Mouse (Mus musculus) midbrain, embryonic 15.5 days (tissue): ENCODE measurements around the gene Atp2a2. TPM values are rescaled to one million over a fixed set of nuclear protein-coding genes. Genes with fewer than 3 reads are reported as not detected.
"Not testable (repeated sequence)": the region's sequence is repeated elsewhere in the genome, so short reads cannot be mapped to it uniquely, and the experiment has no call there.

Experiments
- ATAC-seq: fragments of 200-750 bp; cut with Nextera tagmentation; replicated peaks from 2 replicates; pipeline ENCODE4 v1.8.0; 2017; ENCODE audit warnings: moderate TSS enrichment
- H3K27ac ChIP-seq: fragments of 300-500 bp; sonication (generic); 2 replicates; pipeline ENCODE4 v1.5.1; 2015; ENCODE audit warnings: mild to moderate bottlenecking, inconsistent platforms
- H3K27me3 ChIP-seq: fragments of 300-500 bp; sonication (generic); replicated peaks from 2 replicates; pipeline ENCODE4 v1.6.1; 2015; ENCODE audit warnings: inconsistent platforms
- H3K36me3 ChIP-seq: fragments of 300-500 bp; sonication (generic); replicated peaks from 2 replicates; pipeline ENCODE4 v1.6.1; 2015; ENCODE audit warnings: inconsistent platforms
- H3K4me1 ChIP-seq: fragments of 300-500 bp; sonication (generic); 2 replicates; pipeline ENCODE4 v1.6.1; 2015; ENCODE audit warnings: inconsistent platforms
- H3K4me2 ChIP-seq: fragments of 300-500 bp; sonication (generic); 2 replicates; pipeline ENCODE4 v1.6.1; 2015; ENCODE audit warnings: inconsistent platforms, mild to moderate bottlenecking, moderate library complexity
- H3K4me3 ChIP-seq: fragments of 300-500 bp; sonication (generic); 2 replicates; pipeline ENCODE4 v1.5.1; 2015; ENCODE audit warnings: mild to moderate bottlenecking, inconsistent platforms
- H3K9ac ChIP-seq: fragments of 300-500 bp; sonication (generic); 2 replicates; pipeline ENCODE4 v1.6.1; 2015; ENCODE audit warnings: mild to moderate bottlenecking, inconsistent platforms
- H3K9me3 ChIP-seq: fragments of 300-500 bp; sonication (generic); 2 replicates; pipeline ENCODE4 v1.6.1; 2016; ENCODE audit warnings: inconsistent platforms
- WGBS: fragments of 180-500 bp; shearing (Covaris S2); methylation state at CpG from one replicate; pipeline ENCODE4 v1.1.7; 2015; ENCODE audit warnings: mixed read lengths; 5-methylcytosine and 5-hydroxymethylcytosine counted together
- polyA plus RNA-seq: library from polyadenylated mRNA; unstranded; fragments of >200 nt; fragmentation: Nextera tagmentation; extraction: Ambion mirVana; gene quantifications from 2 replicates; pipeline ENCODE4 v1.2.1, GENCODE M21; 2015

Gene Atp2a2
- polyA plus RNA-seq, 1 experiment from 2014 or later: 46.3 TPM

GRCm38 (mm10) chr5:122434541-122434940 lies 67.5 kb downstream of the Atp2a2 start:
- H3K27me3 ChIP-seq: no peaks in the 10 kb centered on the region
- no peak overlapping the region for H3K4me2 ChIP-seq
- H3K9ac ChIP-seq: no peak overlapping the region
- H3K4me1 ChIP-seq: no peaks in the 10 kb centered on the region
- H3K27ac ChIP-seq: no peak overlapping the region
- no peaks in the 10 kb centered on the region for H3K9me3 ChIP-seq
- ATAC-seq: no peak
- 82% methylated on average over 4 of the region's 4 CpGs for WGBS
- no peak overlapping the region for H3K4me3 ChIP-seq
- peaks cover 73% of the 10 kb centered on the region for H3K36me3 ChIP-seq

DNA sequence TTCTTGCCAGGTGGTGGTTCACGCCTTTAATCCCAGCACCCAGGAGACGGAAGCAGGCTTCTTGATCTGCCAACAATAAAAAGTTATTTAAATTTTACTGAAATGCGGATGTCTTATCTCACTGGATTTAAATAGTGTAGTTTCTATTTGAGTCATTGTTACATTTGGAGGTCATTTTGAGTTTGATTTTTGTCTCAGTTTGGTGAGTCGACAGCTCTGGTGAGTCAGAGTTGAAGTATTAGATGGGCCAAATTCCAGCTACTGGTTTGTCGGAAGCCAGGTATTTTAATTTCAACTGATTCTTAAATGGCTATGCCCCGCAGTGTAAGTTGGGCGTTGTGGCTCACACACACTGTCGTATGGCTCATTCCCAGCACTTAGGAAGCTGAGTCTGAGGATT lies 70.8 kb downstream of the Atp2a2 start:
- no peak overlapping the region for H3K27ac ChIP-seq
- no peak overlapping the region for H3K9ac ChIP-seq
- no peak overlapping the region for H3K4me3 ChIP-seq
- no peaks in the 10 kb centered on the region for H3K4me1 ChIP-seq
- 95% methylated on average over 8 of the region's 8 CpGs for WGBS
- H3K27me3 ChIP-seq: no peaks in the 10 kb centered on the region
- H3K36me3 ChIP-seq: peaks cover 55% of the 10 kb centered on the region
- no peak overlapping the region for H3K4me2 ChIP-seq
- ATAC-seq: no peak
- no peaks in the 10 kb centered on the region for H3K9me3 ChIP-seq

DNA sequence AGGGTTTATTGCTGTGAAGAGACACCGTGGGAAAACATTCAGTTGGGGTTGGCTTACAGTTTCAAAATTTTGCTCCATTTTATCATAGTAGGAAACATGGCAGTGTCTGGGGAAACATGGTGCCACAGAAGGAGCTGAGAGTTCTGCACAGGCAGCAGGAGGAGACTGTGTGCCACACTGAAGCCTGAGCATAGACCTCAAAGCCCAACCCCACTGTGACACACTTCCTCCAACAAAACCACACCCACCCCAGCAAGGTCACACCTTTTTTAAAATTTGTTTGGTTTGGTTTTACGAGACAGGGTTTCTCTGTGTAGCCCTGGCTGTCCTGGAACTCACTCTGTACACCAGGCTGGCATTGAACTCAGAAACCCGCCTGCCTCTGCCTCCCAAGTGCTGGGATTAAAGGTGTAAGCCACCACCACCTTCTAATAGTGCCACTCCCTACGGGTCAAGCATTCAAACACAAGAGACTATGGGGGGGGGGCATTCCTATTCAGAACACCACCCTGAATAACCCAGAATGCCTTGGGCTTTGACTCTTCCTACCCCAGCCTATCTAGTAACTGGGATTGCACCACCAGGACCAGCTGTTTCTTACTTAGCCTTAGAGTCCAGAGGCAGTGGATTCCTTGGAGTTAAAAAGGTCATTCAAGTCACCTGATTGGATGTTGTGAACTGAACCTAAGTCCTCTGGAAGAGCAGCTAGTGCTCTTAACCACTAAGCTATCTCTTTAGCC lies 71.8 kb downstream of the Atp2a2 start:
- ATAC-seq: no peak
- no peaks in the 10 kb centered on the region for H3K4me1 ChIP-seq
- no peak overlapping the region for H3K9ac ChIP-seq
- no peak overlapping the region for H3K27ac ChIP-seq
- no peaks in the 10 kb centered on the region for H3K27me3 ChIP-seq
- no peaks in the 10 kb centered on the region for H3K9me3 ChIP-seq
- no peak overlapping the region for H3K4me3 ChIP-seq
- WGBS: 92% methylated on average over 4 of the region's 4 CpGs
- peaks cover 51% of the 10 kb centered on the region for H3K36me3 ChIP-seq
- no peak overlapping the region for H3K4me2 ChIP-seq

DNA sequence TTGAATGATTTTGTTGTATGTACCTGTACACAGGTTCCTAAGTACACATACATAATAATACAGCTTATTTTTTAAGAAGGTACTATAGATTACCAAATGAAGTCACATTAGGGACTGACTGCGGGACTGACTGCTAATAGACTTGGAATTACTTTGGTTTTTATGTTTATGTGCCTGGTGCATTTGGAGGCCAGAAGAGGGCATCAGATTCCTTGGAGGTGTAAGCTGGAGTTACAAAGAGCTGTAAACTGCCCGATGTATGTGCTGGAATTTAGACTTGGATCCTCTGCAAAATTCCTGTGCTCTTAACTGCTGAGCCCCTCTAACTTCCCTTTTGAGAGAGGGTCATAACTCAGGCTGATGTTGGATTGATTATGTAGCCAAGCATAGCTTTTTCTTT lies 76.5 kb downstream of the Atp2a2 start:
- no peak for ATAC-seq
- H3K4me1 ChIP-seq: peaks cover 21% of the 10 kb centered on the region
- WGBS: 85% methylated on average over 2 of the region's 2 CpGs
- no peak overlapping the region for H3K4me2 ChIP-seq
- H3K27me3 ChIP-seq: no peaks in the 10 kb centered on the region
- H3K9me3 ChIP-seq: no peaks in the 10 kb centered on the region
- no peak overlapping the region for H3K4me3 ChIP-seq
- no peak overlapping the region for H3K27ac ChIP-seq
- peaks cover 15% of the 10 kb centered on the region for H3K36me3 ChIP-seq
- H3K9ac ChIP-seq: no peak overlapping the region

GRCm38 (mm10) chr5:122423083-122423482 lies 78.9 kb downstream of the Atp2a2 start:
- H3K27me3 ChIP-seq: no peaks in the 10 kb centered on the region
- ATAC-seq: no peak
- no peaks in the 10 kb centered on the region for H3K9me3 ChIP-seq
- H3K36me3 ChIP-seq: peaks cover under 1% of the 10 kb centered on the region; the same call in 1 of the 2 replicates
- peaks cover 21% of the 10 kb centered on the region for H3K4me1 ChIP-seq
- WGBS: 33% methylated on average over 15 of the region's 15 CpGs
- H3K27ac ChIP-seq: no peak overlapping the region; the same call in 1 of the 2 replicates
- peak overlapping the region; percentile 84 for H3K4me2 ChIP-seq
- H3K9ac ChIP-seq: peak overlapping the region; percentile 79
- peak overlapping the region; percentile 86 for H3K4me3 ChIP-seq

- Histone ChIP-seq H3K27ac (peak overlapping the region; percentile 97), H3K4me3 (peak overlapping the region; percentile 86), H3K36me3 (no peaks in the 10 kb centered on the region), H3K9ac (peak overlapping the region; percentile 79), H3K4me1 (peaks cover 21% of the 10 kb centered on the region), H3K4me2 (peak overlapping the region; percentile 84), H3K9me3 (no peaks in the 10 kb centered on the region), H3K27me3 (no peaks in the 10 kb centered on the region)
- ATAC-seq: peak; percentile 92
- WGBS: under 1% methylated on average over 73 of the region's 73 CpGs
These were observed 79.7 kb downstream of the Atp2a2 start for GRCm38 (mm10) chr5:122422071-122422964.

GRCm38 (mm10) chr5:122421271-122422068 lies 80.6 kb downstream of the Atp2a2 start, which contains the start of gene Anapc7:
Gene Anapc7, plus strand, starts transcription at chr5:122421693.
- Histone ChIP-seq H3K9ac (peak within 1 kb of the TSS; percentile 79), H3K4me2 (peak within 1 kb of the TSS; percentile 84), H3K4me1 (peaks cover 21% of the 10 kb centered on the region), H3K9me3 (no peaks in the 10 kb centered on the region), H3K36me3 (no peaks in the 10 kb centered on the region), H3K27ac (peak within 1 kb of the TSS; percentile 97), H3K4me3 (peak within 1 kb of the TSS; percentile 86), H3K27me3 (no peaks in the 10 kb centered on the region)
- peak; percentile 53 for ATAC-seq
- 21% methylated on average over 17 of the region's 17 CpGs for WGBS

- not testable (repeated sequence) for H3K36me3 ChIP-seq, H3K9ac ChIP-seq, H3K4me2 ChIP-seq, ATAC-seq, H3K9me3 ChIP-seq, H3K4me3 ChIP-seq, H3K27me3 ChIP-seq, H3K27ac ChIP-seq
- 66% methylated on average over 4 of the region's 4 CpGs for WGBS
- H3K4me1 ChIP-seq: peaks cover 21% of the 10 kb centered on the region
These were observed 81.3 kb downstream of the Atp2a2 start for GRCm38 (mm10) chr5:122420676-122421075.

GRCm38 (mm10) chr5:122415465-122415864 lies 86.6 kb downstream of the Atp2a2 start:
- no peak overlapping the region for H3K27ac ChIP-seq
- no peak for ATAC-seq
- 88% methylated on average over 12 of the region's 12 CpGs for WGBS

GRCm38 (mm10) chr5:122414351-122414750 lies 87.7 kb downstream of the Atp2a2 start:
- Histone ChIP-seq H3K27ac (no peak overlapping the region), H3K9ac (no peak overlapping the region), H3K9me3 (no peaks in the 10 kb centered on the region), H3K4me1 (no peaks in the 10 kb centered on the region), H3K27me3 (no peaks in the 10 kb centered on the region), H3K4me2 (no peak overlapping the region), H3K4me3 (no peak overlapping the region), H3K36me3 (no peaks in the 10 kb centered on the region)
- ATAC-seq: no peak
- 90% methylated on average over 5 of the region's 5 CpGs for WGBS

More at GRCm38 (mm10) chr5:122415465-122415864, 86.6 kb downstream of the Atp2a2 start:
- H3K9me3 ChIP-seq: no peaks in the 10 kb centered on the region
- no peaks in the 10 kb centered on the region for H3K27me3 ChIP-seq
- no peak overlapping the region for H3K9ac ChIP-seq
- H3K4me1 ChIP-seq: no peaks in the 10 kb centered on the region
- no peak overlapping the region for H3K4me2 ChIP-seq
- H3K36me3 ChIP-seq: no peaks in the 10 kb centered on the region
- no peak overlapping the region for H3K4me3 ChIP-seq

DNA sequence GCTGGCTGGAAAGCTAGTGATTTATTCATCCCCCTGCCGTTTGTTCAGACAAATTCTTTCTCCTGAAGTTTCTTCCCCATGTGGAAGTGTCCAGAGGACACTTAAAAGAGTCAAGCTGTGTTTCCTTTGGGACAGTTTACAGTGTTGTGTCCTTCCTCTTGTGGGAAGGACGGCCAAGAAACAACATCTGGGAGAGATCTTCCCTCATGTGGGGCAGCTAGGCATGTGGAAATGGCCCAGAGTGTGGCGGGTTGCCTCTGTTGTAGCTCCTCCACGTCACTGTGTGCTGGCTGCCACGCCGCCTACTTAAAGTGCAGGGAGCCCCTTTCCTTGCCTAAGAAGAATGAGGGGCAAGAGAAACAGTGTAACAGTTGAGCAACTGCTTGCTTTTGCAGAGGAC lies 89.2 kb downstream of the Atp2a2 start:
- H3K4me2 ChIP-seq: no peak overlapping the region
- no peak overlapping the region for H3K9ac ChIP-seq
- H3K9me3 ChIP-seq: no peaks in the 10 kb centered on the region
- no peaks in the 10 kb centered on the region for H3K4me1 ChIP-seq
- H3K27ac ChIP-seq: no peak overlapping the region
- H3K36me3 ChIP-seq: no peaks in the 10 kb centered on the region
- no peak for ATAC-seq
- H3K27me3 ChIP-seq: no peaks in the 10 kb centered on the region
- 65% methylated on average over 6 of the region's 6 CpGs for WGBS
- no peak overlapping the region for H3K4me3 ChIP-seq

GRCm38 (mm10) chr5:122411892-122412291 lies 90.1 kb downstream of the Atp2a2 start:
- H3K4me3 ChIP-seq: no peak overlapping the region
- H3K27me3 ChIP-seq: no peaks in the 10 kb centered on the region
- no peaks in the 10 kb centered on the region for H3K9me3 ChIP-seq
- H3K9ac ChIP-seq: no peak overlapping the region
- peaks cover 6% of the 10 kb centered on the region; the same call in 1 of the 2 replicates for H3K36me3 ChIP-seq
- no peak overlapping the region for H3K4me2 ChIP-seq
- no peak overlapping the region for H3K27ac ChIP-seq
- ATAC-seq: no peak
- 85% methylated on average over 5 of the region's 5 CpGs for WGBS
- H3K4me1 ChIP-seq: no peaks in the 10 kb centered on the region
